Mouse (Mus musculus) spleen, adult 2 months (tissue): Measurements from ENCODE around the gene Ppip5k2.

Source experiments
- CTCF ChIP-seq: fragments of 200-500 bp; IDR thresholded peaks from 2 replicates; pipeline ENCODE4 v1.5.1; 2011; ENCODE audit warnings: mild to moderate bottlenecking, inconsistent platforms; ENCODE audit not compliant: insufficient read depth, insufficient read length, insufficient replicate concordance; ENCODE audit errors: extremely low read depth
- POLR2A ChIP-seq: fragments of 200-500 bp; IDR thresholded peaks from 2 replicates; pipeline ENCODE4 v1.6.1; 2011; ENCODE audit warnings: low read depth, low read length, inconsistent platforms

DNA sequence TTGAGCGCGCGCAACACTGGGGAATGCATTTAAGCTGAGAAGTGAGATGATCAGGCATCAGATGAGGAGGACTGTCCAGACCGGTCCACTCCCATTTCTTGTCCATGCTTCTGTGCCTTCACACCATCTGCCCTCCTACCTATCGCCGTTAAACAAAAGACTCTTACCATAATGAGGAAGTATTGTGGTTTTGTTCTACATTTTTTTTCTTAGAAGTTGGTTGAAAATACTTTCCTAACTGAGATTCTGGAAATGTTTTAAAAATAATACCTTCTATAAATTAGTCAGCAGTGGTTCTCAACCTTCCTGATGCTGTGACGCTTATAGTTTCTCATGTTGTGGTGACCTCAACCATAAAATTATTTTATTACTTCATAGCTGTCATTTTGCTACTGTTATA is 11.5 kb upstream of the Ppip5k2 start:
- TF ChIP-seq CTCF (no peak), POLR2A (no peak)
